Mouse (Mus musculus): ENCODE data around the gene Ntng2.

GRCm38 (mm10) chr2:29196844-29197243 is 56.0 kb downstream of the Ntng2 start:
- TF ChIP-seq CTCF (IDR thresholded peaks at IDR 0.05; ENCODE audit: borderline replicate concordance, extremely low read depth, insufficient read depth, insufficient read length) (no peak), POLR2A (IDR thresholded peaks at IDR 0.05; ENCODE audit: borderline replicate concordance, extremely low read depth, insufficient read depth, insufficient read length, poor library complexity, severe bottlenecking) (no peak)
